Mouse (Mus musculus) liver, embryonic 15.5 days (tissue): ENCODE measurements around the gene Mgat3. TPM values are rescaled to one million over a fixed set of nuclear protein-coding genes. Genes with fewer than 3 reads are reported as not detected.

Source experiments
- ATAC-seq: fragments of 200-750 bp; cut with Nextera tagmentation; 2 replicates; pipeline ENCODE4 v1.8.0; 2017; ENCODE audit warnings: moderate number of reproducible peaks, mild to moderate bottlenecking, moderate library complexity; ENCODE audit not compliant: insufficient read depth
- H3K27ac ChIP-seq: fragments of 300-500 bp; sonication (generic); replicated peaks from 2 replicates; pipeline ENCODE4 v1.5.1; 2015; ENCODE audit warnings: mild to moderate bottlenecking, inconsistent platforms
- H3K27me3 ChIP-seq: fragments of 300-500 bp; sonication (generic); 2 replicates; pipeline ENCODE4 v1.6.1; 2015; ENCODE audit warnings: mild to moderate bottlenecking, inconsistent platforms
- H3K36me3 ChIP-seq: fragments of 300-500 bp; sonication (generic); replicated peaks from 2 replicates; pipeline ENCODE4 v1.6.1; 2015; ENCODE audit warnings: moderate library complexity, mild to moderate bottlenecking, inconsistent platforms
- H3K4me1 ChIP-seq: fragments of 300-500 bp; sonication (generic); replicated peaks from 2 replicates; pipeline ENCODE4 v1.6.1; 2015; ENCODE audit warnings: inconsistent platforms
- H3K4me2 ChIP-seq: fragments of 300-500 bp; sonication (generic); 2 replicates; pipeline ENCODE4 v1.6.1; 2015; ENCODE audit warnings: moderate library complexity, mild to moderate bottlenecking, inconsistent platforms
- H3K4me3 ChIP-seq: fragments of 300-500 bp; sonication (generic); replicated peaks from 2 replicates; pipeline ENCODE4 v1.5.1; 2015; ENCODE audit warnings: mild to moderate bottlenecking, inconsistent platforms
- H3K9ac ChIP-seq: fragments of 300-500 bp; sonication (generic); 2 replicates; pipeline ENCODE4 v1.6.1; 2015; ENCODE audit warnings: moderate library complexity, mild to moderate bottlenecking, inconsistent platforms
- H3K9me3 ChIP-seq: fragments of 300-500 bp; sonication (generic); replicated peaks from 2 replicates; pipeline ENCODE4 v1.6.1; 2016; ENCODE audit warnings: inconsistent platforms
- WGBS: fragments of 180-500 bp; shearing (Covaris S2); methylation state at CpG from one replicate; pipeline ENCODE4 v1.1.7; 2015; ENCODE audit warnings: mixed read lengths; ENCODE audit not compliant: insufficient replicate concordance; 5-methylcytosine and 5-hydroxymethylcytosine counted together
- polyA plus RNA-seq: library from polyadenylated mRNA; unstranded; fragments of >200 nt; fragmentation: Nextera tagmentation; extraction: Ambion mirVana; gene quantifications from 2 replicates; pipeline ENCODE4 v1.2.1, GENCODE M21; 2015

The Mgat3 gene
- polyA plus RNA-seq, 1 experiment from 2014 or later: 0.54 TPM

- ATAC-seq: no peak
- no peak overlapping the region for H3K9ac ChIP-seq
- H3K4me3 ChIP-seq: no peak overlapping the region
- H3K27me3 ChIP-seq: peaks cover 22% of the 10 kb centered on the region
- H3K36me3 ChIP-seq: no peaks in the 10 kb centered on the region
- no peaks in the 10 kb centered on the region for H3K9me3 ChIP-seq
- no peak overlapping the region for H3K27ac ChIP-seq
- no peaks in the 10 kb centered on the region for H3K4me1 ChIP-seq
- no peak overlapping the region for H3K4me2 ChIP-seq
- WGBS: 58% methylated on average over 3 of the region's 3 CpGs
Measured at GRCm38 (mm10) chr15:80206057-80206565, 32.6 kb downstream of the Mgat3 start.

DNA sequence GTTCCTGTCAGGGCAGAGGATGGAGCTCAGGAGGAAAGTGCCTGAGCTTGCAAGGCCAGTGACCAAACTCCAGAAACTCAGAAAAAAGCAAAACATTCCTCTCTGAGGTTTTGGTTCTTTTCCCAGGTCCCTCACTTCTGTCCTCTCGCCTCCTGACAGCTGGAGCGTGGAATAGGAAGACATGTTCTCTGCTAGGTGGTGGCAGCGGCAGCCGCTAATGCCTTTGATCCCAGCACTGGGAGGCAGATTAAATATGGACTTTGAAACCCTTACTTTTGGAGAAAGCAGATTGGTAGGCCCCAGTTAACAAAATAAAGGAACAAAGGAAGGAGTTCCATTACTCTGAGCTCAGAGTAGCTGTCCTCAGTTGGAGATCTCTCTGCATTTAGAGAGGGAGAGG lies 34.9 kb downstream of the Mgat3 start:
- ATAC-seq: no peak
- Histone ChIP-seq H3K36me3 (no peaks in the 10 kb centered on the region), H3K27me3 (peaks cover 25% of the 10 kb centered on the region), H3K4me3 (no peak overlapping the region), H3K4me1 (no peaks in the 10 kb centered on the region), H3K4me2 (no peak overlapping the region), H3K9me3 (no peaks in the 10 kb centered on the region), H3K27ac (no peak overlapping the region), H3K9ac (no peak overlapping the region)
- WGBS: 53% methylated on average over 4 of the region's 4 CpGs

GRCm38 (mm10) chr15:80213688-80214087 lies 40.2 kb downstream of the Mgat3 start:
- Histone ChIP-seq H3K36me3 (no peaks in the 10 kb centered on the region), H3K4me3 (no peak overlapping the region), H3K27ac (no peak overlapping the region), H3K27me3 (peaks cover 11% of the 10 kb centered on the region; the same call in 1 of the 2 replicates), H3K4me1 (0 out of 2 replicates have a peak, but pooled peaks cover 6% of the 10 kb centered on the region), H3K9me3 (no peaks in the 10 kb centered on the region), H3K9ac (no peak overlapping the region), H3K4me2 (no peak overlapping the region)
- peak; percentile 66 for ATAC-seq

GRCm38 (mm10) chr15:80215716-80216479 lies 42.4 kb downstream of the Mgat3 start:
- Histone ChIP-seq H3K27me3 (peaks cover 5% of the 10 kb centered on the region; the same call in 1 of the 2 replicates), H3K4me1 (peaks cover 18% of the 10 kb centered on the region), H3K27ac (no peak overlapping the region), H3K36me3 (no peaks in the 10 kb centered on the region), H3K4me2 (no peak overlapping the region), H3K9me3 (no peaks in the 10 kb centered on the region), H3K9ac (no peak overlapping the region), H3K4me3 (no peak overlapping the region)
- 16% methylated on average over 10 of the region's 10 CpGs for WGBS
- ATAC-seq: no peak

- Histone ChIP-seq H3K36me3 (no peaks in the 10 kb centered on the region), H3K4me1 (peaks cover 18% of the 10 kb centered on the region), H3K27ac (no peak overlapping the region), H3K9me3 (no peaks in the 10 kb centered on the region), H3K27me3 (no peaks in the 10 kb centered on the region; the same call in 1 of the 2 replicates), H3K4me3 (no peak overlapping the region), H3K4me2 (no peak overlapping the region), H3K9ac (no peak overlapping the region)
- 36% methylated on average over 9 of the region's 9 CpGs for WGBS
- no peak for ATAC-seq
Measured at GRCm38 (mm10) chr15:80216480-80216820, 42.9 kb downstream of the Mgat3 start.

GRCm38 (mm10) chr15:80217476-80217875 lies 44.0 kb downstream of the Mgat3 start:
- Histone ChIP-seq H3K27me3 (no peaks in the 10 kb centered on the region; the same call in 1 of the 2 replicates), H3K9ac (no peak overlapping the region), H3K27ac (no peak overlapping the region), H3K4me1 (peaks cover 18% of the 10 kb centered on the region), H3K4me2 (no peak overlapping the region), H3K9me3 (no peaks in the 10 kb centered on the region), H3K4me3 (no peak overlapping the region), H3K36me3 (no peaks in the 10 kb centered on the region)
- ATAC-seq: no peak
- WGBS: 77% methylated on average over 10 of the region's 10 CpGs

DNA sequence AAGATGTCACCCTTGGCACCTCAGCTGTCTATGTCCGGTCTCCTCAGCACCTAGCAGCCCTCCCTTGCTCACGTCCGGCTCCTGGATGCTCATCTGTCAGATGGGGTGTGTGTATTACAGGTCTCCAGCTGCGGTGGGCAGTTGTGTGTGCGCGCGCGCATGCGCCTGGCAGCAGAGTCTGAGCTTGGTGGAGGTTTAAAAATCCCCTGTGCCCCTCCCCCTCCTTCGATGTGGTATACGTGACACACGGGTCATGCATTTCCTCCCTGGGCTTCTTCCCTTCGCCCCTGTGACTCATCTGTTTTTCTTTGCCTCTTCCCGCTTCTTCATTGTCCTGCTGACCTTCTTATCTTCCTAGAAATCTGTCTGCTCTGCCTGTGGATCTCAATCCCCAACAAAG lies 45.7 kb downstream of the Mgat3 start:
- H3K36me3 ChIP-seq: no peaks in the 10 kb centered on the region
- H3K27ac ChIP-seq: no peak overlapping the region
- ATAC-seq: no peak
- peaks cover 3% of the 10 kb centered on the region; the same call in 1 of the 2 replicates for H3K27me3 ChIP-seq
- WGBS: 12% methylated on average over 14 of the region's 14 CpGs
- no peaks in the 10 kb centered on the region for H3K9me3 ChIP-seq
- H3K4me3 ChIP-seq: no peak overlapping the region
- peak overlapping the region; percentile 35 for H3K4me2 ChIP-seq
- peaks cover 18% of the 10 kb centered on the region for H3K4me1 ChIP-seq
- no peak overlapping the region for H3K9ac ChIP-seq

- 37% methylated on average over 4 of the region's 4 CpGs for WGBS
- H3K4me2 ChIP-seq: peak overlapping the region; percentile 35; the same call in 1 of the 2 replicates
- no peak for ATAC-seq
- H3K4me1 ChIP-seq: peaks cover 16% of the 10 kb centered on the region
- peaks cover 3% of the 10 kb centered on the region; the same call in 1 of the 2 replicates for H3K27me3 ChIP-seq
- no peaks in the 10 kb centered on the region for H3K36me3 ChIP-seq
- no peaks in the 10 kb centered on the region for H3K9me3 ChIP-seq
- H3K4me3 ChIP-seq: no peak overlapping the region
- no peak overlapping the region for H3K9ac ChIP-seq
- H3K27ac ChIP-seq: no peak overlapping the region
Measured at GRCm38 (mm10) chr15:80219705-80220657, 46.5 kb downstream of the Mgat3 start.

DNA sequence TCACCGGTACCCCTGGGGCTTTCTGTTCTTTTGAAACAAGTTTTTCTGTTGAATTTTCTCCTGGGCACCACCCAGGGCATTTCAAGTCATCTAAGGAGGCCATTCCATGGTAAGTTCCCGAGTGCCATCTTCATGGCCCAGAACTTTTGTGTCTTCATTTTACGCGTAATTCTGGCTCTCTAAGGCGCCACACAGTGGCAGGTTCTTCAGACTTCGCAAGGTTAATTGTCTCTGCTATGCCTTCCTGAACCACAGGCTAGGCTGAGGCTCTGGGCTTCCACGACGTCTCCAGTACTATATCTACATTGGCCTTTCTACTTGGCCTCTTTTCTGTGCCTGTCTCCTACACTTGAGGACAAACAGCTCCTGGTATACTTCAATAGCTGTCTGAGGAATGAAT lies 47.5 kb downstream of the Mgat3 start:
- Histone ChIP-seq H3K9me3 (no peaks in the 10 kb centered on the region), H3K9ac (no peak overlapping the region), H3K4me3 (no peak overlapping the region), H3K27ac (no peak overlapping the region), H3K36me3 (no peaks in the 10 kb centered on the region), H3K4me2 (no peak overlapping the region), H3K27me3 (0 out of 2 replicates have a peak, but pooled peaks cover 3% of the 10 kb centered on the region), H3K4me1 (peaks cover 23% of the 10 kb centered on the region)
- ATAC-seq: no peak
- 55% methylated on average over 8 of the region's 8 CpGs for WGBS

DNA sequence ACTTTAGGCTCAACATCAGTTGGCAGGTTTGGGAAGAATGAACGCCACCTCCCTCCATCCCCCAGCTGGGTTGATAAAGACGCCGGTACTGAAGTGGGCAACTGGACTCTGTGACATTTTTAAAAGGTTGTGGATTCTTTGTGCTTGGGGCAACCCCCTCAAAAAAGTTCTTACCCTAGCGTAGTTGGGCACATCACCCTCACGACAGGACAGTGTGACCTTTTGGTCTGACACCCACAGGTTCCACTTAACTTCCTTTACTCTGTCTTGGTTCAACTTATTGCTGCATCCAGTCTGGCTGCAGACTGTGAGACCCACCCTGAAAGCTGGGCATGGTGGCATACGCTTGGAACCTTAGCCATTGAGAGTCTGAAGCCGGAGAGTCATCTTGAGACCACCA lies 50.2 kb downstream of the Mgat3 start:
- Histone ChIP-seq H3K27me3 (0 out of 2 replicates have a peak, but pooled peaks cover 7% of the 10 kb centered on the region), H3K4me1 (peaks cover 20% of the 10 kb centered on the region), H3K4me2 (no peak overlapping the region), H3K9ac (no peak overlapping the region), H3K36me3 (no peaks in the 10 kb centered on the region), H3K9me3 (no peaks in the 10 kb centered on the region), H3K27ac (no peak overlapping the region), H3K4me3 (no peak overlapping the region)
- WGBS: 66% methylated on average over 7 of the region's 7 CpGs
- no peak for ATAC-seq

DNA sequence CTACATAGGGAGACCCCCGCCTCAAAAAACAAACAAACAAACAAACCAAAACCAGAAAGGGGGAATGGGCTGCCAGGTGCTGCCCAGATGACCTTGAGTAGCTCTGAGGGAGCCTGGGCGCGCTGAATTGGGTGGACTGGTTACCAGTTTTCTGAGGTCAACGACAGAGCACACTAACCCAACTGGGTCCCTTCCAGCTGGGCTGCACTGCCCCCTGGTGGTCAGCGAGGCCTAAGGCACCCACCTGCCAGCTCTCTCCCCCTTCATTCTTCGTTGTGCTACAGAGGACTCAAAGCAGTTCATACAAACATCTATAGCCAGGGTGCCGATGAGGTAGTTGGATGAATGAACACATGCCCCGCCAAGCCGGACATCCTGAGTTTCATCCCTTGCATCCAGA lies 51.7 kb downstream of the Mgat3 start:
- Histone ChIP-seq H3K4me3 (no peak overlapping the region), H3K27ac (no peak overlapping the region), H3K27me3 (0 out of 2 replicates have a peak, but pooled peaks cover 8% of the 10 kb centered on the region), H3K9me3 (no peaks in the 10 kb centered on the region), H3K9ac (no peak overlapping the region), H3K4me1 (peaks cover 10% of the 10 kb centered on the region), H3K36me3 (no peaks in the 10 kb centered on the region), H3K4me2 (no peak overlapping the region)
- peak; percentile 75 for ATAC-seq
- 12% methylated on average over 9 of the region's 9 CpGs for WGBS
